ENCODE assay signal across 19 mouse cellular contexts in genomic region chr6:98353285-98353684, GRCm38 (mm10). TPM values are rescaled to one million over a fixed set of nuclear protein-coding genes. Genes with fewer than 3 reads are reported as not detected.
DNase-seq lines count a peak whose midpoint lies in the region.
"Had no signal": no experiment of that assay in that cellular context is flagged by ENCODE, and none has a peak within 500 bp of the region (broad histone marks: within the 10 kb centered on the region; RNA-seq: fewer than 3 reads in every experiment).

No protein-coding gene starts in this region.

- DNase-seq in layer of hippocampus, adult 9-11 months = peak; percentile 8
- DNase-seq in layer of hippocampus, postnatal 14 days (ENCODE audit: low spot score in 2 of 2) = no peak
- DNase-seq in right cerebral cortex, adult 18-20 months = peak; percentile 27
- DNase-seq in right cerebral cortex, postnatal 4 days = no peak
- DNase-seq in right cerebral cortex, postnatal 25 days = peak; percentile 26
- DNase-seq in right cerebral cortex, postnatal 10 days (ENCODE audit: low spot score in 2 of 2) = no peak
- peak; percentile 26 for DNase-seq in telencephalon, adult 2 months (ENCODE audit: low read depth, low spot score)
- no peak for DNase-seq in kidney, adult 11 months
- DNase-seq: adrenal gland, adult 2 months; adrenal gland, postnatal 10 days; adrenal gland, postnatal 25 days; cerebellum, adult 11-12 months; cerebellum, adult 2 months; cerebellum, adult 9-10 months; cerebellum, postnatal 10 days; cerebellum, postnatal 25 days had no signal

RNA-seq across cellular contexts. Expression of gene Gm765, which starts 10.7 kb away (rescaled TPM):
- total RNA-seq in layer of hippocampus, postnatal 14 days (2021) = not detected
- total RNA-seq: adrenal gland, adult 2 months; adrenal gland, postnatal 10 days; adrenal gland, postnatal 25 days; adrenal gland, postnatal 4 days; ES-E14; MEL had no signal

Comparison
In these comparisons a context has a peak if more than half of its experiments do, and no peak if none do; other contexts are left out.
1. DNase-seq: peak in layer of hippocampus, adult 9-11 months (single experiment), right cerebral cortex, adult 18-20 months (single experiment), right cerebral cortex, postnatal 25 days (single experiment) and telencephalon, adult 2 months (single experiment); none in layer of hippocampus, postnatal 14 days (0 of 2), right cerebral cortex, postnatal 4 days (single experiment), right cerebral cortex, postnatal 10 days (0 of 2) and kidney, adult 11 months (single experiment).